Mouse (Mus musculus): Measurements from ENCODE around the gene Dars2. TPM values are rescaled to one million over a fixed set of nuclear protein-coding genes. Genes with fewer than 3 reads are reported as not detected.

Gene Dars2
- polyA plus RNA-seq, 1 experiment from 2014 or later = 15.3 TPM

- Histone ChIP-seq H3K4me3 (ENCODE audit: low read depth, low read length) (peak overlapping the region; percentile 31), H3K4me1 (replicated peaks; ENCODE audit: control insufficient read depth, insufficient read depth, low read length) (peaks cover 6% of the 10 kb centered on the region; the same call in 1 of the 2 replicates), H3K27ac (ENCODE audit: low read depth, low read length) (peak overlapping the region; percentile 60), H3K9ac (ENCODE audit: low read depth, low read length) (no peak overlapping the region), H3K9me3 (ENCODE audit: control insufficient read depth) (no peaks in the 10 kb centered on the region), H3K36me3 (ENCODE audit: control insufficient read depth, insufficient read depth) (peaks cover 17% of the 10 kb centered on the region), H3K4me2 (replicated peaks; ENCODE audit: low read depth) (peak overlapping the region; percentile 48), H3K27me3 (replicated peaks; ENCODE audit: control insufficient read depth, insufficient read depth, low read length) (no peaks in the 10 kb centered on the region)
- no peak for TF ChIP-seq CTCF (IDR thresholded peaks at IDR 0.05; ENCODE audit: low read depth)
- peak; percentile 96 for ATAC-seq
- 46% methylated on average over 6 of the region's 6 CpGs for WGBS
Measured at GRCm38 (mm10) chr1:161076238-161076637, 5.8 kb upstream of the Dars2 start.

- ATAC-seq = no peak
- Histone ChIP-seq H3K4me3 (ENCODE audit: low read depth, low read length) (peak overlapping the region; percentile 82), H3K9ac (ENCODE audit: low read depth, low read length) (peak overlapping the region; percentile 71), H3K27me3 (replicated peaks; ENCODE audit: control insufficient read depth, insufficient read depth, low read length) (no peaks in the 10 kb centered on the region), H3K4me1 (replicated peaks; ENCODE audit: control insufficient read depth, insufficient read depth, low read length) (peaks cover 6% of the 10 kb centered on the region), H3K9me3 (ENCODE audit: control insufficient read depth) (no peaks in the 10 kb centered on the region), H3K36me3 (ENCODE audit: control insufficient read depth, insufficient read depth) (no peaks in the 10 kb centered on the region), H3K27ac (ENCODE audit: low read depth, low read length) (no peak overlapping the region), H3K4me2 (replicated peaks; ENCODE audit: low read depth) (peak overlapping the region; percentile 73)
- under 1% methylated on average over 12 of the region's 12 CpGs for WGBS
- TF ChIP-seq CTCF (IDR thresholded peaks at IDR 0.05; ENCODE audit: low read depth) = no peak
Measured at GRCm38 (mm10) chr1:161071272-161071620, 788 bp upstream of the Dars2 start.

GRCm38 (mm10) chr1:161063351-161063750, 7.1 kb downstream of the Dars2 start:
- TF ChIP-seq CTCF (IDR thresholded peaks at IDR 0.05; ENCODE audit: low read depth) = no peak
- Histone ChIP-seq H3K4me3 (ENCODE audit: low read depth, low read length) (no peak overlapping the region), H3K9me3 (ENCODE audit: control insufficient read depth) (no peaks in the 10 kb centered on the region), H3K9ac (ENCODE audit: low read depth, low read length) (no peak overlapping the region), H3K36me3 (ENCODE audit: control insufficient read depth, insufficient read depth) (peaks cover 4% of the 10 kb centered on the region), H3K4me2 (replicated peaks; ENCODE audit: low read depth) (no peak overlapping the region), H3K27me3 (replicated peaks; ENCODE audit: control insufficient read depth, insufficient read depth, low read length) (no peaks in the 10 kb centered on the region), H3K27ac (ENCODE audit: low read depth, low read length) (no peak overlapping the region), H3K4me1 (replicated peaks; ENCODE audit: control insufficient read depth, insufficient read depth, low read length) (no peaks in the 10 kb centered on the region)
- whole genome bisulfite sequencing = 71% methylated on average over 1 of the region's 1 CpGs
- ATAC-seq = no peak

GRCm38 (mm10) chr1:161057164-161057563, 13.3 kb downstream of the Dars2 start:
- ATAC-seq = no peak
- Histone ChIP-seq H3K4me1 (replicated peaks; ENCODE audit: control insufficient read depth, insufficient read depth, low read length) (no peaks in the 10 kb centered on the region), H3K27me3 (replicated peaks; ENCODE audit: control insufficient read depth, insufficient read depth, low read length) (no peaks in the 10 kb centered on the region), H3K9me3 (ENCODE audit: control insufficient read depth) (no peaks in the 10 kb centered on the region), H3K36me3 (ENCODE audit: control insufficient read depth, insufficient read depth) (peaks cover 17% of the 10 kb centered on the region), H3K4me3 (ENCODE audit: low read depth, low read length) (no peak overlapping the region), H3K4me2 (replicated peaks; ENCODE audit: low read depth) (no peak overlapping the region), H3K27ac (ENCODE audit: low read depth, low read length) (no peak overlapping the region), H3K9ac (ENCODE audit: low read depth, low read length) (no peak overlapping the region)
- WGBS = 94% methylated on average over 1 of the region's 1 CpGs
- no peak for TF ChIP-seq CTCF (IDR thresholded peaks at IDR 0.05; ENCODE audit: low read depth)

GRCm38 (mm10) chr1:161046972-161047371, 23.5 kb downstream of the Dars2 start:
- Histone ChIP-seq H3K4me3 (ENCODE audit: low read depth, low read length) (no peak overlapping the region), H3K36me3 (ENCODE audit: control insufficient read depth, insufficient read depth) (peaks cover 21% of the 10 kb centered on the region), H3K27ac (ENCODE audit: low read depth, low read length) (no peak overlapping the region), H3K9me3 (ENCODE audit: control insufficient read depth) (no peaks in the 10 kb centered on the region), H3K4me1 (replicated peaks; ENCODE audit: control insufficient read depth, insufficient read depth, low read length) (no peaks in the 10 kb centered on the region), H3K9ac (ENCODE audit: low read depth, low read length) (no peak overlapping the region), H3K27me3 (replicated peaks; ENCODE audit: control insufficient read depth, insufficient read depth, low read length) (no peaks in the 10 kb centered on the region), H3K4me2 (replicated peaks; ENCODE audit: low read depth) (no peak overlapping the region)
- 79% methylated on average over 3 of the region's 3 CpGs for WGBS
- ATAC-seq = no peak
- no peak for TF ChIP-seq CTCF (IDR thresholded peaks at IDR 0.05; ENCODE audit: low read depth)

- no peak overlapping the region for H3K9ac ChIP-seq (ENCODE audit: low read depth, low read length)
Measured at GRCm38 (mm10) chr1:161041261-161042020, 29.0 kb downstream of the Dars2 start.

More at GRCm38 (mm10) chr1:161041261-161042020, 29.0 kb downstream of the Dars2 start:
- Histone ChIP-seq H3K4me3 (ENCODE audit: low read depth, low read length) (no peak overlapping the region), H3K27me3 (replicated peaks; ENCODE audit: control insufficient read depth, insufficient read depth, low read length) (no peaks in the 10 kb centered on the region), H3K4me2 (replicated peaks; ENCODE audit: low read depth) (no peak overlapping the region), H3K9me3 (ENCODE audit: control insufficient read depth) (no peaks in the 10 kb centered on the region), H3K4me1 (replicated peaks; ENCODE audit: control insufficient read depth, insufficient read depth, low read length) (no peaks in the 10 kb centered on the region), H3K36me3 (ENCODE audit: control insufficient read depth, insufficient read depth) (peaks cover 25% of the 10 kb centered on the region), H3K27ac (ENCODE audit: low read depth, low read length) (no peak overlapping the region)
- ATAC-seq = no peak
- TF ChIP-seq CTCF (IDR thresholded peaks at IDR 0.05; ENCODE audit: low read depth) = no peak
- 89% methylated on average over 7 of the region's 7 CpGs for WGBS

All from intestine, postnatal 0 days (tissue).